Comparison of ENCODE assay signal across 10 mouse cellular contexts in the genomic region with DNA sequence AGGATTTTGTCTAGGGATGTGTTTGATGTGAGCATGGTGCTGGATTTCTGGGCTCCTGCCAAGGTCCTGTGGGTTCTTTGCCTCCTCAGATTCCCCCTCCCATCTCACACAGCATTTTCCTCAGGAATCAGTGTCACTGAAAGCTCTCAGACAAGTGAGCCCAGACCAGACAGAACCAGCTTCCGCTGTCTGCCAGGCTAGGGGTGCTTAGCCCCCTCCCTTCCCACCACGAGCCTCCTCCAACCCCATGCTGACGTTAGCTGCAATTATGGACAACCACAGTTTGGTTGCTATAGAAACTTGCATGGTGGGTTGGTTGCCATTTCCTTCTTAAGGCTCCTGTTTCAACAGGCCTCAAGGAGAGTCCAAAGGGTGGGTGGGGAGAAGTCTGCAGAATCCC. TPM values are rescaled to one million over a fixed set of nuclear protein-coding genes. Genes with fewer than 3 reads are reported as not detected.
A peak's percentile ranks its signal among the peaks of the same experiment; 100 is the strongest.
DNase-seq lines count a peak whose midpoint lies in the region; ATAC-seq and TF ChIP-seq lines count a peak whose summit lies in the region.
"Had no signal": no experiment of that assay in that cellular context is flagged by ENCODE, and none has a peak within 500 bp of the region (broad histone marks: within the 10 kb centered on the region; RNA-seq: fewer than 3 reads in every experiment).

No protein-coding gene starts in this region.

- no peak overlapping the region for H3K4me2 ChIP-seq in neural tube, embryonic 14.5 days (ENCODE audit: low read depth, low read length)
- H3K4me2 ChIP-seq: liver, embryonic 15.5 days had no signal

- no peaks in the 10 kb centered on the region for H3K79me2 ChIP-seq in heart, adult 2 months (replicated peaks; ENCODE audit: control insufficient read depth, insufficient read depth, low read length)

- H3K9me3 ChIP-seq in hindbrain, embryonic 10.5 days: no peaks in the 10 kb centered on the region
- H3K9me3 ChIP-seq in neural tube, embryonic 14.5 days (ENCODE audit: control insufficient read depth, low read length): no peaks in the 10 kb centered on the region
- H3K9me3 ChIP-seq: liver, embryonic 15.5 days had no signal

- no peak for TF ChIP-seq POLR2A in heart, adult 2 months (IDR thresholded peaks at IDR 0.05; ENCODE audit: insufficient read depth, low read depth, low read length)

- 0 out of 2 replicates have a peak, but pooled peaks cover 4% of the 10 kb centered on the region for H3K27me3 ChIP-seq in hindbrain, embryonic 10.5 days (ENCODE audit: insufficient read depth, poor library complexity, severe bottlenecking)
- H3K27me3 ChIP-seq in neural tube, embryonic 14.5 days (ENCODE audit: control insufficient read depth, insufficient read depth, low read length): no peaks in the 10 kb centered on the region
- H3K27me3 ChIP-seq in heart, adult 2 months (ENCODE audit: control insufficient read depth, insufficient read depth, low read length): no peaks in the 10 kb centered on the region
- H3K27me3 ChIP-seq: liver, embryonic 15.5 days had no signal

- peak; percentile 24 to 63 for DNase-seq in left cerebral cortex, postnatal 14 days (ENCODE audit: low spot score in 2 of 2)
- no peak for DNase-seq in left cerebral cortex, adult 11 months (ENCODE audit: low spot score)
- peak; percentile 7 for DNase-seq in c-Kit-positive CD71-negative TER-119-negative erythroid progenitor cells, embryonic 14.5 days (ENCODE audit: low read depth)
- no peak for DNase-seq in hindbrain, embryonic 10.5 days (ENCODE audit: low spot score)
- no peak for DNase-seq in heart, adult 2 months
- no peak for DNase-seq in urinary bladder, postnatal 4 days (ENCODE audit: low spot score in 2 of 2)
- no peak for DNase-seq in layer of hippocampus, postnatal 36 days
- DNase-seq: heart, postnatal 10 days had no signal

- H3K36me3 ChIP-seq in hindbrain, embryonic 10.5 days: no peaks in the 10 kb centered on the region
- H3K36me3 ChIP-seq in neural tube, embryonic 14.5 days (ENCODE audit: control insufficient read depth, insufficient read depth, low read length): no peaks in the 10 kb centered on the region
- H3K36me3 ChIP-seq in heart, adult 2 months (ENCODE audit: control insufficient read depth, insufficient read depth, low read length): no peaks in the 10 kb centered on the region
- H3K36me3 ChIP-seq: liver, embryonic 15.5 days had no signal

- no peak for TF ChIP-seq CTCF in heart, adult 2 months (IDR thresholded peaks at IDR 0.05)

- WGBS in hindbrain, embryonic 10.5 days: 36% methylated on average over 3 of the region's 3 CpGs
- 28% methylated on average over 3 of the region's 3 CpGs for WGBS in neural tube, embryonic 14.5 days
- WGBS in heart, adult 2 months: 61% methylated on average over 3 of the region's 3 CpGs

- peaks cover 9% of the 10 kb centered on the region; the same call in 1 of the 2 replicates for H3K4me1 ChIP-seq in hindbrain, embryonic 10.5 days (replicated peaks)
- no peaks in the 10 kb centered on the region for H3K4me1 ChIP-seq in neural tube, embryonic 14.5 days (ENCODE audit: control insufficient read depth, insufficient read depth, low read length)
- no peaks in the 10 kb centered on the region for H3K4me1 ChIP-seq in heart, adult 2 months (ENCODE audit: control insufficient read depth, insufficient read depth, low read length)

- peak; percentile 81 for ATAC-seq in neural tube, embryonic 14.5 days (ENCODE audit: low read depth)

- intact Hi-C loops in left cerebral cortex, postnatal 14 days (cut with DNase I): no loop called here
- intact Hi-C loops in heart, adult 2 months (cut with DNase I): no loop called here

- peak overlapping the region; percentile 9; the same call in 1 of the 2 replicates for H3K27ac ChIP-seq in hindbrain, embryonic 10.5 days
- H3K27ac ChIP-seq in neural tube, embryonic 14.5 days (ENCODE audit: low read depth, low read length): no peak overlapping the region
- H3K27ac ChIP-seq in heart, adult 2 months: no peak overlapping the region
- H3K27ac ChIP-seq: liver, embryonic 15.5 days had no signal

- no peak overlapping the region for H3K9ac ChIP-seq in neural tube, embryonic 14.5 days (replicated peaks; ENCODE audit: low read depth, low read length)
- H3K9ac ChIP-seq in heart, adult 2 months (ENCODE audit: low read depth, low read length): no peak overlapping the region
- H3K9ac ChIP-seq: liver, embryonic 15.5 days had no signal

- H3K4me3 ChIP-seq in hindbrain, embryonic 10.5 days: no peak overlapping the region
- no peak overlapping the region for H3K4me3 ChIP-seq in neural tube, embryonic 14.5 days (ENCODE audit: low read depth, low read length)
- no peak overlapping the region for H3K4me3 ChIP-seq in heart, adult 2 months
- H3K4me3 ChIP-seq: liver, embryonic 15.5 days had no signal

- no peak for TF ChIP-seq EP300 in heart, adult 2 months (IDR thresholded peaks at IDR 0.05; ENCODE audit: insufficient read depth, low read depth, low read length)

RNA-seq across cellular contexts. Expression of a gene that starts 39.3 kb away (rescaled TPM):
- total RNA-seq in left cerebral cortex, postnatal 14 days (2021): 10 to 100 TPM; 51.0 to 56.8 TPM
- polyA plus RNA-seq in hindbrain, embryonic 10.5 days (2016; fragmentation: Nextera tagmentation; extraction: Ambion mirVana): 274 and 286 TPM in 2 replicates
- polyA plus RNA-seq in neural tube, embryonic 14.5 days (2014; fragmentation: Nextera tagmentation; extraction: Ambion mirVana): 124 and 131 TPM in 2 replicates
- total RNA-seq in heart, adult 2 months (2021): 10 to 100 TPM; 72.2 to 74.4 TPM
- 52.7 and 76.5 TPM in 2 replicates for polyA plus RNA-seq in heart, adult 2 months (2012; rRNA removed)
- total RNA-seq in layer of hippocampus, postnatal 36 days (2021): 10 to 100 TPM; 70.4 to 71.1 TPM

Comparison
In these comparisons a context has a peak if more than half of its experiments do, and no peak if none do; other contexts are left out.
1. DNase-seq: peak in left cerebral cortex, postnatal 14 days (2 of 2) and c-Kit-positive CD71-negative TER-119-negative erythroid progenitor cells, embryonic 14.5 days (single experiment); none in left cerebral cortex, adult 11 months (single experiment), hindbrain, embryonic 10.5 days (single experiment), heart, adult 2 months (0 of 2), urinary bladder, postnatal 4 days (0 of 2) and layer of hippocampus, postnatal 36 days (0 of 2).